Mouse (Mus musculus): ENCODE measurements around the gene Opcml. TPM values are rescaled to one million over a fixed set of nuclear protein-coding genes. Genes with fewer than 3 reads are reported as not detected.

The Opcml gene
- polyA plus RNA-seq, 1 experiment from 2014 or later, result 58.4 TPM

- peak; percentile 78 for ATAC-seq (replicated peaks)
- no peaks in the 10 kb centered on the region for H3K9me3 ChIP-seq
- no peak overlapping the region for H3K4me2 ChIP-seq
- H3K4me1 ChIP-seq, result peaks cover 8% of the 10 kb centered on the region
- no peaks in the 10 kb centered on the region for H3K36me3 ChIP-seq (replicated peaks)
- H3K27me3 ChIP-seq (replicated peaks), result no peaks in the 10 kb centered on the region
- H3K27ac ChIP-seq, result peak overlapping the region; percentile 56; the same call in 1 of the 2 replicates
- no peak overlapping the region for H3K4me3 ChIP-seq
- H3K9ac ChIP-seq, result no peak overlapping the region
- 9% methylated on average over 4 of the region's 4 CpGs for WGBS
Measured at GRCm38 (mm10) chr9:28327985-28328384, 537.4 kb downstream of the Opcml start.

GRCm38 (mm10) chr9:28328434-28328833 lies 537.9 kb downstream of the Opcml start:
- WGBS, result 96% methylated on average over 2 of the region's 2 CpGs
- H3K27ac ChIP-seq, result no peak overlapping the region
- H3K9me3 ChIP-seq, result no peaks in the 10 kb centered on the region
- no peak overlapping the region for H3K4me2 ChIP-seq
- no peaks in the 10 kb centered on the region for H3K27me3 ChIP-seq (replicated peaks)
- peak; percentile 45; the same call in 1 of the 2 replicates for ATAC-seq (replicated peaks)
- H3K4me1 ChIP-seq, result peaks cover 8% of the 10 kb centered on the region
- no peak overlapping the region for H3K4me3 ChIP-seq
- no peaks in the 10 kb centered on the region for H3K36me3 ChIP-seq (replicated peaks)
- no peak overlapping the region for H3K9ac ChIP-seq

- Histone ChIP-seq H3K9me3 (no peaks in the 10 kb centered on the region), H3K9ac (no peak overlapping the region), H3K4me2 (no peak overlapping the region), H3K27ac (no peak overlapping the region), H3K36me3 (replicated peaks) (no peaks in the 10 kb centered on the region), H3K4me1 (peaks cover 8% of the 10 kb centered on the region), H3K27me3 (replicated peaks) (no peaks in the 10 kb centered on the region), H3K4me3 (no peak overlapping the region)
- ATAC-seq (replicated peaks), result no peak
Measured at GRCm38 (mm10) chr9:28329477-28329876, 538.9 kb downstream of the Opcml start.

GRCm38 (mm10) chr9:28336511-28337208 lies 546.1 kb downstream of the Opcml start:
- Histone ChIP-seq H3K27me3 (replicated peaks) (no peaks in the 10 kb centered on the region), H3K36me3 (replicated peaks) (no peaks in the 10 kb centered on the region), H3K9me3 (no peaks in the 10 kb centered on the region), H3K27ac (peak overlapping the region; percentile 13), H3K4me1 (peaks cover 16% of the 10 kb centered on the region), H3K9ac (no peak overlapping the region; the same call in 1 of the 2 replicates), H3K4me3 (peak overlapping the region; percentile 7; the same call in 1 of the 2 replicates), H3K4me2 (peak overlapping the region; percentile 27; the same call in 1 of the 2 replicates)
- ATAC-seq (replicated peaks), result peak; percentile 77; the same call in 1 of the 2 replicates
- WGBS, result 16% methylated on average over 10 of the region's 10 CpGs

GRCm38 (mm10) chr9:28337837-28338236 lies 547.3 kb downstream of the Opcml start:
- Histone ChIP-seq H3K9ac (no peak overlapping the region), H3K36me3 (replicated peaks) (no peaks in the 10 kb centered on the region), H3K9me3 (no peaks in the 10 kb centered on the region), H3K27ac (no peak overlapping the region), H3K4me2 (no peak overlapping the region), H3K4me1 (peaks cover 16% of the 10 kb centered on the region), H3K27me3 (replicated peaks) (no peaks in the 10 kb centered on the region), H3K4me3 (no peak overlapping the region)
- ATAC-seq (replicated peaks), result peak; percentile 62
- 66% methylated on average over 2 of the region's 2 CpGs for WGBS

- ATAC-seq (replicated peaks), result no peak
Measured at GRCm38 (mm10) chr9:28354978-28355377, 564.4 kb downstream of the Opcml start.

GRCm38 (mm10) chr9:28357946-28358345 lies 567.4 kb downstream of the Opcml start:
- Histone ChIP-seq H3K9ac (no peak overlapping the region), H3K36me3 (replicated peaks) (no peaks in the 10 kb centered on the region), H3K4me2 (no peak overlapping the region), H3K9me3 (no peaks in the 10 kb centered on the region), H3K27me3 (replicated peaks) (no peaks in the 10 kb centered on the region), H3K27ac (no peak overlapping the region), H3K4me1 (no peaks in the 10 kb centered on the region), H3K4me3 (no peak overlapping the region)
- ATAC-seq (replicated peaks), result no peak
- 78% methylated on average over 3 of the region's 3 CpGs for WGBS

More at GRCm38 (mm10) chr9:28354978-28355377, 564.4 kb downstream of the Opcml start:
- Histone ChIP-seq H3K36me3 (replicated peaks) (no peaks in the 10 kb centered on the region), H3K4me3 (no peak overlapping the region), H3K27me3 (replicated peaks) (no peaks in the 10 kb centered on the region), H3K4me2 (no peak overlapping the region), H3K4me1 (no peaks in the 10 kb centered on the region), H3K9me3 (no peaks in the 10 kb centered on the region), H3K27ac (no peak overlapping the region), H3K9ac (no peak overlapping the region)

- ATAC-seq (replicated peaks), result no peak
- no peak overlapping the region for H3K4me2 ChIP-seq
- no peaks in the 10 kb centered on the region for H3K36me3 ChIP-seq (replicated peaks)
- H3K27me3 ChIP-seq (replicated peaks), result no peaks in the 10 kb centered on the region
- 96% methylated on average over 2 of the region's 2 CpGs for WGBS
- no peak overlapping the region for H3K9ac ChIP-seq
- H3K9me3 ChIP-seq, result no peaks in the 10 kb centered on the region
- no peak overlapping the region for H3K4me3 ChIP-seq
- H3K27ac ChIP-seq, result no peak overlapping the region
- no peaks in the 10 kb centered on the region for H3K4me1 ChIP-seq
Measured at GRCm38 (mm10) chr9:28360691-28361090, 570.1 kb downstream of the Opcml start.

- Histone ChIP-seq H3K4me2 (no peak overlapping the region), H3K27ac (peak overlapping the region; percentile 32; the same call in 1 of the 2 replicates), H3K9me3 (no peaks in the 10 kb centered on the region), H3K9ac (no peak overlapping the region), H3K4me3 (no peak overlapping the region), H3K4me1 (no peaks in the 10 kb centered on the region), H3K27me3 (replicated peaks) (no peaks in the 10 kb centered on the region), H3K36me3 (replicated peaks) (no peaks in the 10 kb centered on the region)
- ATAC-seq (replicated peaks), result 0 out of 2 replicates have a peak, but pooled peaks have one; percentile 50
- WGBS, result 57% methylated on average over 10 of the region's 10 CpGs
Measured at GRCm38 (mm10) chr9:28364473-28365159, 574.0 kb downstream of the Opcml start.

- ATAC-seq (replicated peaks), result no peak
Measured at GRCm38 (mm10) chr9:28365160-28365473, 574.5 kb downstream of the Opcml start.

GRCm38 (mm10) chr9:28386527-28387175 lies 596.1 kb downstream of the Opcml start:
- Histone ChIP-seq H3K9me3 (no peaks in the 10 kb centered on the region), H3K4me1 (peaks cover 3% of the 10 kb centered on the region; the same call in 1 of the 2 replicates), H3K36me3 (replicated peaks) (no peaks in the 10 kb centered on the region), H3K4me3 (no peak overlapping the region), H3K9ac (no peak overlapping the region), H3K4me2 (no peak overlapping the region), H3K27me3 (replicated peaks) (no peaks in the 10 kb centered on the region), H3K27ac (no peak overlapping the region)
- no peak for ATAC-seq (replicated peaks)
- 43% methylated on average over 5 of the region's 5 CpGs for WGBS

More at GRCm38 (mm10) chr9:28365160-28365473, 574.5 kb downstream of the Opcml start:
- Histone ChIP-seq H3K4me3 (no peak overlapping the region), H3K36me3 (replicated peaks) (no peaks in the 10 kb centered on the region), H3K9me3 (no peaks in the 10 kb centered on the region), H3K9ac (no peak overlapping the region), H3K4me2 (no peak overlapping the region), H3K27me3 (replicated peaks) (no peaks in the 10 kb centered on the region), H3K4me1 (no peaks in the 10 kb centered on the region), H3K27ac (peak overlapping the region; percentile 32; the same call in 1 of the 2 replicates)
- 62% methylated on average over 2 of the region's 2 CpGs for WGBS

GRCm38 (mm10) chr9:28395222-28395621 lies 604.6 kb downstream of the Opcml start:
- 34% methylated on average over 2 of the region's 3 CpGs for WGBS

More at GRCm38 (mm10) chr9:28395222-28395621, 604.6 kb downstream of the Opcml start:
- no peak overlapping the region for H3K4me3 ChIP-seq
- no peaks in the 10 kb centered on the region for H3K36me3 ChIP-seq (replicated peaks)
- no peak overlapping the region for H3K9ac ChIP-seq
- no peak for ATAC-seq (replicated peaks)
- H3K27ac ChIP-seq, result no peak overlapping the region
- no peak overlapping the region for H3K4me2 ChIP-seq
- no peaks in the 10 kb centered on the region for H3K27me3 ChIP-seq (replicated peaks)
- no peaks in the 10 kb centered on the region for H3K4me1 ChIP-seq
- no peaks in the 10 kb centered on the region for H3K9me3 ChIP-seq

Data from midbrain, embryonic 15.5 days (tissue).